ENCODE assay signal across 8 mouse cellular contexts in the genomic region with DNA sequence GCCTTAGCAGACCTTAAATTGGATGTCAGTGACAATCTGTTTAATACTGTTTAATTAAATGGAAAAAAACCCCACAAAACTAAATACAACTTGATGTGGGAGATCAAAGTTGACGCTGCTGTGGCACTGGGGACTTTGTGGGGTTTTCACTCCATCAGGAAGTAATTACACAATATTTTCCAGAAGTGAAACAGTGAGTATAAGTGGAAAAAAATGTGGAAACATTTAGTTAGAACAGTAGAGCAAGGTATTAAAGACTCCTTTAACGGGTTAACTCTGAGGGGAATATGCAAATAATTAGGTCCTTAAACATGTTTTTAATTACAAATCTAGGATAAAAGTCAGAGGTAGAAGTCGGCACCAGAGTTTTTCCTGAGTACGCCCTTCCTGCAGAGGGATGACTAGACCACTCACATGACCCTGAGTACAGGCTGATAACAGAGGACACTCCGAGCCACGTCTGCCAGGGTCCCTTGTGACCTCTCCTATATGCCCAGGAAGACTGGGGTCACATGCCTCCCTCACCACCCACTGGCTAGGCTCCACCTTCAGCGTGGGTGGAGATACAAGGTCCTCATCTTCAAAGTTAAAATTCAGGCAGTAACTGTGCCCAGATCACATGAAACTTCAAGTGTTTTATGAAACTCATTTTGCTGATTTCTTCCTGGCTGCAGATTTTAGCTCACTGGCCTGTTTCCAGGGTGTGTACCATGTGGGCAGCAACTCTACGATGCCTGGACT.
A peak's percentile ranks its signal among the peaks of the same experiment; 100 is the strongest.
DNase-seq lines count a peak whose midpoint lies in the region; ATAC-seq lines count a peak whose summit lies in the region.

No protein-coding gene starts in this region.

- peak; percentile 31 to 40 for DNase-seq in right cerebral cortex, adult 2 months (ENCODE audit: low spot score in 2 of 2)
- DNase-seq in right cerebral cortex, postnatal 36 days (ENCODE audit: low spot score in 2 of 2) = no peak
- peak; percentile 73 for DNase-seq in c-Kit-positive CD71-positive TER-119-positive erythroid progenitor cells, embryonic 14.5 days (ENCODE audit: low spot score)
- DNase-seq in lung, adult 18-20 months = peak; percentile 84 to 87
- DNase-seq in MN1 (ENCODE audit: low spot score) = no peak
- DNase-seq in right cerebral cortex, postnatal 14 days = no peak

- no peak overlapping the region for H3K4me2 ChIP-seq in hindbrain, embryonic 16.5 days (ENCODE audit: low read length)

- no peak overlapping the region for H3K4me3 ChIP-seq in hindbrain, embryonic 16.5 days (ENCODE audit: low read length)

- no peaks in the 10 kb centered on the region for H3K36me3 ChIP-seq in hindbrain, embryonic 16.5 days (ENCODE audit: control insufficient read depth, insufficient read depth, low read length)

- H3K4me1 ChIP-seq in hindbrain, embryonic 16.5 days (ENCODE audit: control insufficient read depth, insufficient read depth, low read depth, low read length) = no peaks in the 10 kb centered on the region

- ATAC-seq in inflammation-experienced regulatory T-cells, adult 6 months = peak; percentile 50
- ATAC-seq in hindbrain, embryonic 16.5 days = no peak

- no peaks in the 10 kb centered on the region for H3K27me3 ChIP-seq in hindbrain, embryonic 16.5 days (replicated peaks; ENCODE audit: control insufficient read depth, insufficient read depth, low read length)

- WGBS in hindbrain, embryonic 16.5 days = 54% methylated on average over 8 of the region's 8 CpGs

- H3K9me3 ChIP-seq in hindbrain, embryonic 16.5 days (ENCODE audit: control insufficient read depth, low read length) = no peaks in the 10 kb centered on the region

- no peak overlapping the region for H3K27ac ChIP-seq in hindbrain, embryonic 16.5 days (ENCODE audit: low read depth, low read length)

- H3K9ac ChIP-seq in hindbrain, embryonic 16.5 days (ENCODE audit: low read depth, low read length) = no peak overlapping the region

Comparison
In these comparisons a context has a peak if more than half of its experiments do, and no peak if none do; other contexts are left out.
1. DNase-seq: peak in right cerebral cortex, adult 2 months (2 of 2), c-Kit-positive CD71-positive TER-119-positive erythroid progenitor cells, embryonic 14.5 days (single experiment) and lung, adult 18-20 months (2 of 2); none in right cerebral cortex, postnatal 36 days (0 of 2), MN1 (single experiment) and right cerebral cortex, postnatal 14 days (single experiment).